Mouse (Mus musculus) stomach, postnatal 0 days (tissue): Measurements from ENCODE around the gene Sytl2.

Experiments used
- CTCF ChIP-seq: IDR thresholded peaks from 2 replicates; pipeline ENCODE4 v1.5.1; 2016; ENCODE audit warnings: antibody characterized with exemption, low read depth, mild to moderate bottlenecking, moderate library complexity
- EP300 ChIP-seq: optimal IDR thresholded peaks from 2 replicates; pipeline ENCODE3; 2016; ENCODE audit warnings: antibody characterized with exemption

- TF ChIP-seq CTCF (no peak), EP300 (no peak)
Measured at GRCm38 (mm10) chr7:90395073-90395472, 93.0 kb downstream of the Sytl2 start.
